Mouse (Mus musculus): Measurements from ENCODE around the gene Heyl. TPM values are rescaled to one million over a fixed set of nuclear protein-coding genes. Genes with fewer than 3 reads are reported as not detected.

Heyl gene
- total and polyA plus RNA-seq, 3 experiments, result not detected

- no peaks in the 10 kb centered on the region for H3K9me3 ChIP-seq (replicated peaks; ENCODE audit: insufficient read depth, low read length)
- TF ChIP-seq HCFC1 (IDR thresholded peaks at IDR 0.05; ENCODE audit: low read depth, low read length) (no peak), ZNF384 (IDR thresholded peaks at IDR 0.05; ENCODE audit: low read depth, low read length) (no peak), CHD2 (IDR thresholded peaks at IDR 0.05; ENCODE audit: low read length) (no peak), BHLHE40 (IDR thresholded peaks at IDR 0.05; ENCODE audit: borderline replicate concordance, low read depth, low read length) (no peak), MAZ (IDR thresholded peaks at IDR 0.05; ENCODE audit: low read depth, low read length) (no peak), MYC (IDR thresholded peaks at IDR 0.05; ENCODE audit: low read depth, low read length) (no peak), USF1 (IDR thresholded peaks at IDR 0.05; ENCODE audit: low read depth, low read length) (no peak), EP300 (IDR thresholded peaks at IDR 0.05; ENCODE audit: low read depth in 1 of 2, low read length in 2 of 2) (no peak), JUND (IDR thresholded peaks at IDR 0.05; ENCODE audit: low read depth, low read length) (no peak), ELF1 (IDR thresholded peaks at IDR 0.05; ENCODE audit: low read depth, low read length) (no peak), POLR2A (IDR thresholded peaks at IDR 0.05; ENCODE audit: control insufficient read depth in 1 of 2, insufficient read depth in 1 of 2, low read depth in 1 of 2, low read length in 2 of 2, poor library complexity in 1 of 2) (no peak), ZKSCAN1 (IDR thresholded peaks at IDR 0.05; ENCODE audit: low read depth, low read length) (no peak)
- H3K4me3 ChIP-seq (ENCODE audit: control insufficient read depth in 1 of 2, insufficient read depth in 1 of 2, low read depth in 2 of 2, low read length in 2 of 2), result no peak overlapping the region
- H3K27ac ChIP-seq (ENCODE audit: control insufficient read depth, low read depth, low read length), result no peak overlapping the region
- H3K36me3 ChIP-seq (ENCODE audit: control insufficient read depth in 1 of 2, insufficient read depth in 2 of 2, low read length in 2 of 2), result peaks cover 0 to 34% of the 10 kb centered on the region in 2 experiments; a peak in 2 of 4 replicates
- H3K9ac ChIP-seq (ENCODE audit: control insufficient read depth, low read depth, low read length, poor library complexity, severe bottlenecking), result no peak overlapping the region
- H3K27me3 ChIP-seq (ENCODE audit: control insufficient read depth in 1 of 2, insufficient read depth in 2 of 2, low read length in 2 of 2), result no peaks in the 10 kb centered on the region
- no peak for DNase-seq (ENCODE audit: low read depth, low spot score)
- H3K4me1 ChIP-seq (ENCODE audit: control insufficient read depth in 1 of 2, insufficient read depth in 2 of 2, low read length in 2 of 2), result no peaks in the 10 kb centered on the region
- H3K79me2 ChIP-seq (ENCODE audit: control insufficient read depth, insufficient read depth, low read length, poor library complexity), result no peaks in the 10 kb centered on the region
Measured at GRCm38 (mm10) chr4:123297195-123297960, 64.0 kb downstream of the Heyl start.

- TF ChIP-seq ELF1 (IDR thresholded peaks at IDR 0.05; ENCODE audit: low read depth, low read length) (no peak), CHD2 (IDR thresholded peaks at IDR 0.05; ENCODE audit: low read length) (no peak), TBP (IDR thresholded peaks at IDR 0.05; ENCODE audit: low read depth, low read length) (no peak), POLR2AphosphoS2 (IDR thresholded peaks at IDR 0.05; ENCODE audit: low read length) (no peak), KAT2A (conservative IDR thresholded peaks at IDR 0.05; ENCODE audit: low read depth, low read length) (no peak), SIN3A (IDR thresholded peaks at IDR 0.05; ENCODE audit: low read length) (no peak), MEF2A (IDR thresholded peaks at IDR 0.05; ENCODE audit: extremely low read depth, insufficient replicate concordance, low read depth, low read length, poor library complexity, severe bottlenecking) (no peak)
- H3K9ac ChIP-seq (ENCODE audit: control insufficient read depth, low read depth, low read length, poor library complexity, severe bottlenecking), result no peak overlapping the region
- peaks cover 0 to 26% of the 10 kb centered on the region in 2 experiments; a peak in 2 of 4 replicates for H3K36me3 ChIP-seq (ENCODE audit: control insufficient read depth in 1 of 2, insufficient read depth in 2 of 2, low read length in 2 of 2)
- no peaks in the 10 kb centered on the region for H3K9me3 ChIP-seq (replicated peaks; ENCODE audit: insufficient read depth, low read length)
- no peaks in the 10 kb centered on the region for H3K79me2 ChIP-seq (ENCODE audit: control insufficient read depth, insufficient read depth, low read length, poor library complexity)
- H3K4me3 ChIP-seq (ENCODE audit: control insufficient read depth in 1 of 2, insufficient read depth in 1 of 2, low read depth in 2 of 2, low read length in 2 of 2), result no peak overlapping the region
- H3K27me3 ChIP-seq (ENCODE audit: control insufficient read depth in 1 of 2, insufficient read depth in 2 of 2, low read length in 2 of 2), result no peaks in the 10 kb centered on the region
- no peak overlapping the region for H3K27ac ChIP-seq (ENCODE audit: control insufficient read depth, low read depth, low read length)
- DNase-seq (ENCODE audit: low read depth, low spot score), result no peak
- H3K4me1 ChIP-seq (ENCODE audit: control insufficient read depth in 1 of 2, insufficient read depth in 2 of 2, low read length in 2 of 2), result no peaks in the 10 kb centered on the region
Measured at GRCm38 (mm10) chr4:123298226-123298625, 64.9 kb downstream of the Heyl start.

All from MEL (cell line).